Comparison of ENCODE assay signal across 8 mouse cellular contexts in the genomic region with DNA sequence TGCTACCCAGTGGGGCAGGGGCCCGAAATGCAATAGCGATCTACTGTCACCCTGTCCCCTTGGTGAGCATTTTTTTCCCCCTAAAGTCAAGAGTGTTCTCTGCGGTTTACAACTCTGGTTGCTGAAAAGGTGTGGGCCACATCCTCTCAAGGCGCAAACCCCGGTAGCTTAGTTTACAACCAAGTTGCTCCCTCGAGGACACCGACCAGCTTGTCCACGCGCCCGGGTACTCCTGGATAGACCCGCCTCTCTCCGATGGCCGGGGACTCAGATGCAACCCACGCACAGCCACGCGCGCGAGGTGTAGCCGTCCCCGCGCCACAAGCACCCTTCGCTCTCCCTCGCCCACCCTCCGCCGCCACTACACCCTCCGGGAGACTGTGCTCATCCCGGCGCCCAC. TPM values are rescaled to one million over a fixed set of nuclear protein-coding genes. Genes with fewer than 3 reads are reported as not detected.
DNase-seq lines count a peak whose midpoint lies in the region; ATAC-seq and TF ChIP-seq lines count a peak whose summit lies in the region.

No protein-coding gene starts in this region.

- H3K9me3 ChIP-seq in CH12.LX (replicated peaks; ENCODE audit: low read length) = no peaks in the 10 kb centered on the region
- H3K9me3 ChIP-seq in forebrain, embryonic 15.5 days = no peaks in the 10 kb centered on the region
- H3K9me3 ChIP-seq in liver, embryonic 14.5 days (ENCODE audit: control insufficient read depth, low read length) = no peaks in the 10 kb centered on the region

- TF ChIP-seq CTCF in CH12.LX (conservative IDR thresholded peaks at IDR 0.05 in 1 of 2, IDR thresholded peaks at IDR 0.05 in 1 of 2; ENCODE audit: low read depth in 2 of 2, low read length in 2 of 2) = no peak
- TF ChIP-seq CTCF in liver, embryonic 14.5 days (IDR thresholded peaks at IDR 0.05; ENCODE audit: low read depth) = no peak

- peaks cover 3 to 9% of the 10 kb centered on the region in 2 experiments for H3K4me1 ChIP-seq in CH12.LX (ENCODE audit: control insufficient read depth in 1 of 2, insufficient read depth in 2 of 2)
- H3K4me1 ChIP-seq in forebrain, embryonic 15.5 days = peaks cover 9% of the 10 kb centered on the region
- H3K4me1 ChIP-seq in liver, embryonic 14.5 days (replicated peaks; ENCODE audit: control insufficient read depth in 2 of 2, insufficient read depth in 2 of 2, low read length in 1 of 2) = peaks cover 0 to 10% of the 10 kb centered on the region in 2 experiments; a peak in 2 of 4 replicates

- TF ChIP-seq RAD21 in CH12.LX (IDR thresholded peaks at IDR 0.05; ENCODE audit: low read depth, low read length) = no peak

- no peak overlapping the region for H3K27ac ChIP-seq in CH12.LX (ENCODE audit: insufficient read depth, low read depth)
- H3K27ac ChIP-seq in forebrain, embryonic 15.5 days (replicated peaks) = peak overlapping the region; percentile 32
- no peak overlapping the region for H3K27ac ChIP-seq in liver, embryonic 14.5 days

- TF ChIP-seq POLR2A in CH12.LX (IDR thresholded peaks at IDR 0.05; ENCODE audit: low read depth, low read length) = no peak

- peak overlapping the region; percentile 75 for H3K4me2 ChIP-seq in CH12.LX (ENCODE audit: insufficient read depth, low read depth, poor library complexity, severe bottlenecking)
- H3K4me2 ChIP-seq in forebrain, embryonic 15.5 days (replicated peaks) = peak overlapping the region; percentile 96
- peak overlapping the region; percentile 71 for H3K4me2 ChIP-seq in liver, embryonic 14.5 days (ENCODE audit: low read depth)

- no peak for TF ChIP-seq EP300 in CH12.LX (IDR thresholded peaks at IDR 0.05; ENCODE audit: low read length)
- no peak for TF ChIP-seq EP300 in liver, embryonic 14.5 days (IDR thresholded peaks at IDR 0.05; ENCODE audit: low read depth)

- no peaks in the 10 kb centered on the region for H3K79me2 ChIP-seq in CH12.LX (replicated peaks; ENCODE audit: control insufficient read depth, extremely low read depth, insufficient read depth, poor library complexity, severe bottlenecking)

- peak; percentile 25 for DNase-seq in gastrocnemius, postnatal 14 days
- no peak for DNase-seq in gastrocnemius, adult 8-10 months (ENCODE audit: low spot score in 2 of 2)
- no peak for DNase-seq in CH12.LX (ENCODE audit: extremely low read depth)
- no peak for DNase-seq in liver, embryonic 14.5 days (ENCODE audit: low read depth in 3 of 3, low spot score in 3 of 3)
- no peak for DNase-seq in adrenal gland, postnatal 4 days (ENCODE audit: low spot score in 2 of 2)
- no peak for DNase-seq in cerebellum, adult 9-10 months

- dilution Hi-C loops in CH12.LX (cut with MboI; ENCODE audit: extremely low pct_ligation_motif_present, extremely low pct_unique_long_range_greater_than_20kb, low sequenced_read_pairs) = no loop called here

- in situ Hi-C loops in CH12.LX (cut with MboI; ENCODE audit: low pct_ligation_motif_present, low pct_unique_long_range_greater_than_20kb, low sequenced_read_pairs) = no loop called here

- peaks cover 29% of the 10 kb centered on the region for H3K27me3 ChIP-seq in CH12.LX (replicated peaks)
- no peaks in the 10 kb centered on the region for H3K27me3 ChIP-seq in forebrain, embryonic 15.5 days
- peaks cover 4% of the 10 kb centered on the region; the same call in 1 of the 2 replicates for H3K27me3 ChIP-seq in liver, embryonic 14.5 days (ENCODE audit: control insufficient read depth, insufficient read depth, low read length)

- intact Hi-C loops in gastrocnemius, postnatal 14 days (cut with DNase I; ENCODE audit: low total_unique reads) = no loop called here

- H3K36me3 ChIP-seq in CH12.LX (replicated peaks in 1 of 2; ENCODE audit: control insufficient read depth in 1 of 2, insufficient read depth in 1 of 2, low read length in 1 of 2) = no peaks in the 10 kb centered on the region
- no peaks in the 10 kb centered on the region for H3K36me3 ChIP-seq in forebrain, embryonic 15.5 days
- H3K36me3 ChIP-seq in liver, embryonic 14.5 days (replicated peaks; ENCODE audit: control insufficient read depth, insufficient read depth, low read depth) = no peaks in the 10 kb centered on the region

- H3K9ac ChIP-seq in CH12.LX (ENCODE audit: insufficient read depth, low read depth) = peak overlapping the region; percentile 39; the same call in 1 of the 2 replicates
- peak overlapping the region; percentile 74 for H3K9ac ChIP-seq in forebrain, embryonic 15.5 days (replicated peaks)
- peak overlapping the region; percentile 9; the same call in 1 of the 2 replicates for H3K9ac ChIP-seq in liver, embryonic 14.5 days (replicated peaks)

- ATAC-seq in forebrain, embryonic 15.5 days (replicated peaks) = no peak
- no peak; the same call in 1 of the 2 replicates for ATAC-seq in liver, embryonic 14.5 days (ENCODE audit: insufficient read depth)
- peak; percentile 14; the same call in 1 of the 2 replicates for ATAC-seq in neutrophil, adult 5-6 weeks (ENCODE audit: extremely low read depth, insufficient number of reproducible peaks, low FRiP score, poor library complexity, severe bottlenecking)

- peak overlapping the region; percentile 35 to 76 (median 60) for H3K4me3 ChIP-seq in CH12.LX (replicated peaks in 1 of 3; ENCODE audit: low read depth in 2 of 3, low read length in 2 of 3, poor library complexity in 1 of 3)
- H3K4me3 ChIP-seq in forebrain, embryonic 15.5 days = peak overlapping the region; percentile 73
- H3K4me3 ChIP-seq in liver, embryonic 14.5 days (ENCODE audit: insufficient read depth in 1 of 2, low read depth in 2 of 2, low read length in 2 of 2) = peak overlapping the region; percentile 52 to 60

- 2% methylated on average over 28 of the region's 28 CpGs for WGBS in forebrain, embryonic 15.5 days
- WGBS in liver, embryonic 14.5 days (ENCODE audit: insufficient replicate concordance) = under 1% methylated on average over 28 of the region's 28 CpGs

TF ChIP-seq in CH12.LX, 34 proteins besides CTCF, POLR2A, EP300 and RAD21:
- no peak for TF ChIP-seq MAX (IDR thresholded peaks at IDR 0.05; ENCODE audit: low read length)
- no peak for TF ChIP-seq ELF1 (IDR thresholded peaks at IDR 0.05; ENCODE audit: low read depth, low read length)
- no peak for TF ChIP-seq JUN (IDR thresholded peaks at IDR 0.05; ENCODE audit: insufficient read depth, low read depth, low read length)
- TF ChIP-seq GABPA (IDR thresholded peaks at IDR 0.05; ENCODE audit: insufficient replicate concordance, low read depth, low read length) = no peak
- no peak for TF ChIP-seq HCFC1 (IDR thresholded peaks at IDR 0.05; ENCODE audit: low read depth, low read length)
- no peak for TF ChIP-seq MAZ (IDR thresholded peaks at IDR 0.05; ENCODE audit: low read depth, low read length)
- no peak for TF ChIP-seq USF2 (conservative IDR thresholded peaks at IDR 0.05; ENCODE audit: low read depth, low read length)
- no peak for TF ChIP-seq USF1 (IDR thresholded peaks at IDR 0.05; ENCODE audit: low read depth, low read length)
- no peak for TF ChIP-seq CHD2 (IDR thresholded peaks at IDR 0.05; ENCODE audit: low read length)
- no peak for TF ChIP-seq MEF2A (IDR thresholded peaks at IDR 0.05; ENCODE audit: borderline replicate concordance, low read depth, low read length)
- TF ChIP-seq ZKSCAN1 (IDR thresholded peaks at IDR 0.05; ENCODE audit: borderline replicate concordance, low read depth, low read length) = no peak
- TF ChIP-seq BHLHE40 (IDR thresholded peaks at IDR 0.05; ENCODE audit: low read depth, low read length) = no peak
- TF ChIP-seq UBTF (IDR thresholded peaks at IDR 0.05; ENCODE audit: low read depth, low read length) = no peak
- no peak for TF ChIP-seq SMC3 (IDR thresholded peaks at IDR 0.05; ENCODE audit: low read depth, low read length)

RNA-seq across cellular contexts. Expression of gene Otulinl, which starts 0.4 kb away (rescaled TPM):
- total RNA-seq in gastrocnemius, postnatal 14 days (2021) = 1 to 10 TPM in 1 of 2 experiments, under 1 TPM in 1; 0.98 to 1.7 TPM
- total RNA-seq in gastrocnemius, adult 8-10 months (2022) = under 1 TPM; 0.22 to 0.59 (median 0.36) TPM
- 1.3 and 1.7 TPM in 2 replicates for total RNA-seq in CH12.LX (2012; rRNA removed)
- total RNA-seq in CH12.LX (2014; rRNA removed) = 1.5 and 2.5 TPM in 2 replicates
- 0.84 and 1.3 TPM in 2 replicates for polyA plus RNA-seq in CH12.LX (2012; ENCODE audit: insufficient read length, low read depth)
- 10.2 and 12.5 TPM in 2 replicates for polyA plus RNA-seq in forebrain, embryonic 15.5 days (2015; fragmentation: Nextera tagmentation; extraction: Ambion mirVana)
- polyA plus RNA-seq in liver, embryonic 14.5 days (2012; rRNA removed) = 2.4 and 3.3 TPM in 2 replicates
- 6.8 and 8.7 TPM in 2 replicates for polyA plus RNA-seq in liver, embryonic 14.5 days (2014; fragmentation: Nextera tagmentation; extraction: Ambion mirVana)
- total RNA-seq in neutrophil, adult 5-6 weeks (2017) = 31.5 and 44.2 TPM in 2 replicates
- 1 to 10 TPM; 6.2 to 8.3 TPM for total RNA-seq in adrenal gland, postnatal 4 days (2021)

RNA-seq across cellular contexts. Expression of gene Otulin, which starts 50.5 kb away (rescaled TPM):
- 10 to 100 TPM; 14.9 to 17.4 TPM for total RNA-seq in gastrocnemius, postnatal 14 days (2021)
- 10 to 100 TPM; 17.6 to 22.3 (median 20.1) TPM for total RNA-seq in gastrocnemius, adult 8-10 months (2022)
- total RNA-seq in CH12.LX (2012; rRNA removed) (40.0 and 51.2 TPM in 2 replicates), CH12.LX (2014; rRNA removed) (80.2 and 84.6 TPM in 2 replicates)
- 84.8 and 91.0 TPM in 2 replicates for polyA plus RNA-seq in CH12.LX (2012; ENCODE audit: insufficient read length, low read depth)
- 28.6 and 30.7 TPM in 2 replicates for polyA plus RNA-seq in forebrain, embryonic 15.5 days (2015; fragmentation: Nextera tagmentation; extraction: Ambion mirVana)
- polyA plus RNA-seq in liver, embryonic 14.5 days (2012; rRNA removed) = 11.4 and 14.6 TPM in 2 replicates
- 24.1 and 24.2 TPM in 2 replicates for polyA plus RNA-seq in liver, embryonic 14.5 days (2014; fragmentation: Nextera tagmentation; extraction: Ambion mirVana)
- 78.6 and 82.3 TPM in 2 replicates for total RNA-seq in neutrophil, adult 5-6 weeks (2017)
- total RNA-seq in adrenal gland, postnatal 4 days (2021) = 10 to 100 TPM; 42.7 to 43.5 TPM

Comparison
In these comparisons a context has a peak if more than half of its experiments do, and no peak if none do; other contexts are left out.
1. H3K9ac ChIP-seq: peak in every context shown above with its lines; median percentile 74 in forebrain, embryonic 15.5 days; 39 in CH12.LX; 9 in liver, embryonic 14.5 days.